Mouse (Mus musculus) cerebellum, adult 9-10 months (tissue): ENCODE results near the gene BC005624.
A peak's percentile ranks its signal among the peaks of the same experiment; 100 is the strongest.
"Not testable (repeated sequence)": the region's sequence is repeated elsewhere in the genome, so short reads cannot be mapped to it uniquely, and the experiment has no call there.

Source experiments
- DNase-seq: peaks from one replicate; pipeline ENCODE4 v3.0.0; 2022

BC005624 gene

GRCm38 (mm10) chr2:30967352-30968327, 14.4 kb downstream of the BC005624 start, which contains the start of gene Tor1a:
Gene Tor1a (minus strand): TSS chr2:30967933.
- DNase-seq = peak; percentile 89

GRCm38 (mm10) chr2:30966826-30967225, 15.2 kb downstream of the BC005624 start:
- no peak for DNase-seq

GRCm38 (mm10) chr2:30965627-30966026, 16.4 kb downstream of the BC005624 start:
- DNase-seq = no peak

GRCm38 (mm10) chr2:30962570-30963254, 19.3 kb downstream of the BC005624 start:
- no peak for DNase-seq

- DNase-seq = no peak
Observed at GRCm38 (mm10) chr2:30959856-30960255, 22.1 kb downstream of the BC005624 start.

- no peak for DNase-seq
Observed at GRCm38 (mm10) chr2:30958726-30959125, 23.3 kb downstream of the BC005624 start.

- DNase-seq = no peak
Observed at GRCm38 (mm10) chr2:30957511-30957910, 24.5 kb downstream of the BC005624 start.

- DNase-seq = no peak
Observed at GRCm38 (mm10) chr2:30954797-30955196, 27.2 kb downstream of the BC005624 start.

- peak; percentile 88 for DNase-seq
Observed at GRCm38 (mm10) chr2:30952824-30953490, 29.0 kb downstream of the BC005624 start, which contains the start of gene Tor1b. Gene Tor1b (plus strand): TSS chr2:30952959.

GRCm38 (mm10) chr2:30952457-30952823, 29.6 kb downstream of the BC005624 start:
- no peak for DNase-seq

- DNase-seq = peak; percentile 71
Observed at GRCm38 (mm10) chr2:30942603-30943011, 39.4 kb downstream of the BC005624 start.

GRCm38 (mm10) chr2:30942116-30942515, 39.9 kb downstream of the BC005624 start:
- not testable (repeated sequence) for DNase-seq

GRCm38 (mm10) chr2:30941586-30941985, 40.4 kb downstream of the BC005624 start:
- DNase-seq = no peak

GRCm38 (mm10) chr2:30938574-30938991, 43.4 kb downstream of the BC005624 start:
- DNase-seq = no peak

GRCm38 (mm10) chr2:30937731-30938130, 44.3 kb downstream of the BC005624 start:
- no peak for DNase-seq

GRCm38 (mm10) chr2:30936808-30937207, 45.2 kb downstream of the BC005624 start:
- no peak for DNase-seq

- DNase-seq = peak; percentile 83
Observed at GRCm38 (mm10) chr2:30933917-30934450, 48.0 kb downstream of the BC005624 start.

GRCm38 (mm10) chr2:30933032-30933431, 49.0 kb downstream of the BC005624 start:
- no peak for DNase-seq

- no peak for DNase-seq
Observed at GRCm38 (mm10) chr2:30931922-30932321, 50.1 kb downstream of the BC005624 start.

- DNase-seq = not testable (repeated sequence)
Observed at GRCm38 (mm10) chr2:30930846-30931245, 51.2 kb downstream of the BC005624 start.

GRCm38 (mm10) chr2:30929483-30930045, 52.4 kb downstream of the BC005624 start, which contains the start of gene Ptges:
Gene Ptges (minus strand): TSS chr2:30929863.
- peak; percentile 80 for DNase-seq

- DNase-seq = no peak
Observed at GRCm38 (mm10) chr2:30928893-30929482, 53.0 kb downstream of the BC005624 start.
